Mouse (Mus musculus) ZHBTc4 (cell line): ENCODE results near the gene Serpine1.

Source experiments
- DNase-seq: peaks from one replicate; pipeline ENCODE4 v3.0.0-alpha.2; 2011; ENCODE audit warnings: low read depth, low spot score

Serpine1 gene

DNA sequence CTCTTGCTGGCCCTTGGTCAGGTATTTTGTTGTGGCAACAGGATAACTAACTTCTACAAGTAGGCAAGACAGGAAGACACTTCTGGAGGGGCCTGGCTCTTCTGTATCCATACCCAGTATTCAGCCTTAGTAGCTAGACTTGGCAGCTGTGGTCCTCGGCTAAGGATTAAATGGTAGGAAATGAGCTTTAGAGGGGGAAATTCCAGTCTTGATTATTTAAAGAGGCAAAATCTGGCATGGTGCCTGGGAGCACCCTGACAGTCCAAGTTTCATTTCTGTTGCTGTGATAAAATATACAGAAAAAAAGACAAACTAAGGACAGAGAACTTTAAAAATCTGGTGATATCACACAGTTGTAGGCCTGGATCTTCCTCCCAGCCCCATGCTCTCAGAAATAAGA, 24.0 kb upstream of the Serpine1 start:
- no peak for DNase-seq

DNA sequence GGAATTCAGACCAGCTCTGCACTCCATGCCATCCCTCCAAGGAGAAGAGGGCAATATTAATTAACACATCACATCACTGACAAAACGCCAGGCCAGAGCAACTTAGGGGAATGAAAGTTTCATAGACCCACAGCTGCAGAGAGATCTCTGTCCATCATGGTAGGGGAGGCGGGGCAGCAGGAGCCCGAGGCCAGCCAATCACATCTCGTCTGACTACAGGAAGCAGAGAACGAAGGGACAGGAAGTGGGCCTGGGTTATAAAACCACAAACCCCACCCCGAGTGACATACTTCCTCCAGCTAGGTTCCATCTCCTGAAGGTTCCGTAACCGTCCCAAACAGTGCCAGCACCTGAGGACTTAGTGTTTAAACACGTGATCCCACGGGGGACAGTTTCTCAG, 23.1 kb upstream of the Serpine1 start:
- no peak for DNase-seq

DNA sequence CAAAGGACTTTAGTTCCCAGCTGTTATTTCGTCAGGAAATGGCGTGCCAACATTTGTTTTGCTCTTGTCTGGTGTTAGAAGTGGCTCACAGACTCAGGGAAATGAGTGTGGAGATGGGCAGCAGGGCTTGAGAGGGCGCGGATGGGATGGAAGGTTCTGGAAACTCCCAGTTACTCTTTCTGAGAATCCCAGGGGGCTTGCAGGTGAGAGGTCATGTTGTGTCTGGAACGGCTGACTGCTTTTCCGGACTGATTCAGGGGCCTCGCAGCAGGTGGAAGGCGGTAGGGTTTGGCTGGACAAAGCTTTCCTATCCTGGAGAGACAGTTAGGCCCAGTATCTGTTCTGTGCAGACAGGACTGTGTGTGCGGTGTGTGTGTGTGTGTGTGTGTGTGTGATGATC, 21.7 kb upstream of the Serpine1 start:
- DNase-seq, result no peak

DNA sequence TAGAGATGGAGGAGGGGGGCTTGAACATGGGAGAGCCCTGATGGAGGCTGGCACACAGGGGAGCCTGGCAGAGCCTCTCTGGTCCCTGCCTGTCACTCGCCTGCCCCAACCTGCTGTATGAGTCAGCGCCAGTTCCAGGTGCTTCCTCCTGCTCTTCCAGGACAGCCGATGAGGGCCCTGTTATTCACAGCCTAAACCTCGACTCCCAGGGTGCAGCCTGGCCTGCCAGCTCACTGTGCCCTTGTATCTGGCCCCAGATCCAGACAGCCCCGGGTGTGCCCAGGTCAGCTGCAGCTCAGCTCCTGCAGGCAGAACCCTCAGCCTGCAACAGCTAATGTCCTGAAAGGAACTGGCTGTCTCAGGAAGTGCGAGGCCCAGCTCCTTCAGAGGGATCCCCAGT, 19.5 kb upstream of the Serpine1 start:
- DNase-seq, result no peak

DNA sequence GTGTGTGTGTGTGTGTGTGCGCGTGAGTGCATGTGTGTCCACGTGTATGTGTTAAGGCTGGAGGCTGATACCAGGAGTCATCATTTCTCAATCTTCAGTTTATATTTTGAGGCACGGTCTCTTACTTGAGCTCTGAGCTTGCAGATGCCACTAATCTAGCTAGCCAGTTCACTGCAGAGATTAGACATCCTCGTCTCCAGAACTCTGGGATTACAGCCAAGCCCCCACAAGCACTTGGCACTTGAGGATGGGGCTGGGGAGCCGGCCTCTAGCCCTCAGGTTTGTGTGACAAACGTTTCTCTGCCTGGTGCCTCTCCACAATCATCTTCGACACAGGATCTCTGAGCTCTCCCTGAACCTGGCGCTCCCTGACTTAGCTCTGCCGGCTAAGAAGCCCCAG, 18.8 kb upstream of the Serpine1 start:
- no peak for DNase-seq

DNA sequence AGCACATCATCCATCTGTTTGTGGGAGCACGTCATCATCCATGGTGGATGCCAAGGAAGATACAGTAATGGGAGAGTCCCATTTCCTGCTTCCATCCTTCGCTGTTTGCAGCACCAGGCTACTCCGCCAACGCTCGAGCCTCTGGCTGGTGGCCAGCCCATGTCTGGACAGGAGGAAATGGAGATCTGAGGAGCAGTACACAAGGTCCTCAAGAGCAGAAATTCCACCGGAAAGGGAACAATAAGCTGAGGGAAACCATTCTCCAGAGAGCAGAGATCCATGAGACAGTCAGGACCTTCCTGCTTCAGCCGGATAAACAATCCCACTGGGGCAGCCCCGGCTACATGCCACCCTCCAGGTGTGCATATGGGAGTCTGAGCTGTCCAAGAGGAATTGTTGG, 15.3 kb upstream of the Serpine1 start:
- no peak for DNase-seq

DNA sequence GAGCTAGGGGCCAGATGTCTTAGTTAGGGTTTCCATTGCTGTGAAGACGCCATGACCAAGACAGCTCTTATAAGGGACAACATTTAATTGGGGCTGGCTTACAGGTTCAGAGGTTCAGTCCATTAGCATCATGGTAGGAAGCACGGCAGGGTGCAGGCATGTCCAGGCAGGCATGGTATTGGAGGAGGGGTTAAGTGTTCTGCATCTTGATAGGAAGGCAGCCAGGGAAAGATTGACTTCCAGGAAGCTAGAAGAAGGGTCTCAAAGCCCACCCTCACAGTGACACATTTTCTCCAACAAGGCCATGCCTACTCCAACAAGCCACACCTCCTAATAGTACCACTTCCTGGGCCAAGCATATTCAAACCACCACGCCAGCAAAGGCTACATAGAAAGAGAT, 13.7 kb upstream of the Serpine1 start:
- DNase-seq, result peak; percentile 52

DNA sequence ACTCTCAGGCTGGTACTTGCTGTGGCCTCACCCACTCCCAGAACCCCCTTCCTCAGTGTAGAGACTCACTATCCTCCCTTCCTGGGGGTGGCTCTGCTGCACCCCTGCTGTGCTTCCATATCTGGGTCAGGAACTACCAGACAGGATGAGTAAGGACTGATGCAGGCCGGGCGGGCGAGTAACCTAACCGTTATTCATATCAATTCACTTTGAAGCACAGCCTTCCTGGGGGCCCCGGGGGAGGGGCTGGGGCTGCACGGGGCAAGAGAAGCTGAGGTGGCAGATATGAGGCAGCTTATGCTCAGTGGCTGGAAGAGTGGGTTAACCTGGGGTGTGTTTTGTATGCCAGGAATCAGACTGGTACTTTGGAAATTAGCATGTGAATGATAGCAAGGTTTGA, 13.0 kb upstream of the Serpine1 start:
- DNase-seq, result peak; percentile 19

DNA sequence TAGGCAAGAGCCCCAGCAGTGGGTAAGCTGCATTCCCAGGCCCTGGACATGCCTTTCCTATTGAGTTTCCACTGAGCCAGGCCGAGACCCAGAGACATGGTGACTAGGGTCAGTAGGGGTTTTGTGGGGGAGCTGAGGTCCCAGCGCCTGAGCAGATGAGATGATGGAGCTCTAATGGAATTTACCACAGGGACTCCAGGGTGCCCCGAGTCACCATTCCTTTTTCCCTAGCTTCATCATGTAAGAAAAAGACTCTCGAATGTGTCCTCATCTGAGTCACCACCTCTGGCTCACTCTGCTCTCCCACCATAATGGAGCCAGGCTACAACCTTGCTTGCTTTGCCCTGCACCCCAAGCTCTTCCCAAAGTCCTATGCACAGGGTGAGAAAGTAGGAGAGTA, 11.0 kb upstream of the Serpine1 start:
- DNase-seq, result no peak

DNA sequence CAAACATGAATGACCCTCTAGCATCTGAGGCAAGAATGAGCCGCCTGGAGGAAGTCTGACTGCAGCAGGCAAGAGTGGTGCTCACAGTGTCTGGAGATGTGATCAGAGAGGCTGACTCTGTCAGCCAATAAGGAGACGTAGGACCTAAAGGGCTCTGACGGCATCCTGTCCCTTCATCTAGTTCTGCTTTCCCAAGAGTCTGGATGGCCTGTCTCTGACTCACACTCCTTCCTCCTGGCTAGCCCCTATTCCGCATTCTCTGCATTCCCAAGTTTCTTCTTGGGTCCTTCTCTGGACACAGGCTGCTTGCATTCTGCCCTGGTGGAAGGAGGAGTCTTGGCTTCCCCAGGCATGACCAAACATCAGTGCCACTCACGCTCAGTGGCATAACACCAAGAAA, 7.8 kb upstream of the Serpine1 start:
- DNase-seq, result peak; percentile 42

DNA sequence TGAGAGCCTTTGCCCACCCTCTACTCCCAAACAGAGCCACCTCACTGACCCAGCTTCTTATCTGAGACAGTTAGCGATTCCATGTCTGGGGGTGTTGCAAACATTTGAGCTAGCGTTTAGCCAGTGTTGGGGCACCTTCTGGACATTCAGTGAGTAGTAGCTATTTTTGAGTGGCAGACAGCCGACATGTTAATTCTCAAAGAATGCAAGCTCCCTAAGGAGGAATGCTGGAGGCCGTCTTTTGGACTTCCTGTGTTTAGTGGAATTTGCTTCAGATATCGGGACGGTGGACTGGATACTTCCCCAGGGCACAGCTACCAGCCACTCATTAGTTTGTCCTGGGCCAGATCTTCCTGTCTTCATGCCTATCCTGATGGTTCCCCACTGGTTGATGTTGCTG, 6.5 kb upstream of the Serpine1 start:
- no peak for DNase-seq

DNA sequence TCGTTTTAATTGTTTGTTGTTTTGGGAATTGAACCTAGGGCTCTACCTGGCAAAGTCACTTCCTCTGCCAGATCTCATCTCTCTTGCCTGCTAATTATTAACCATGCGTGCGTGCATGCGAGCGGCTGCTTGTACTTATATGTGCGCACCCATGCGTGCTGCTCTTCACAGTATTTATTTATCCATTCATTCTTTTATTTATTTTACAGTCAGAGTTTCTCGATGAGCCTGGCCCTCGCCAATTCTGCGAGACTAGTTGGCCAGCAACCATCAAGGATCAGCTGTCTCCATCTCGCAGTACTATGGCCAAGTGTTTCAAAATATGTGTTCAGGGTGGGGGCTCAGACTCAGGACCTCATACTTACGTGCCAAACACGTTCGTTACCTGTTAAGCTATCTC, 6.0 kb upstream of the Serpine1 start:
- DNase-seq, result no peak

DNA sequence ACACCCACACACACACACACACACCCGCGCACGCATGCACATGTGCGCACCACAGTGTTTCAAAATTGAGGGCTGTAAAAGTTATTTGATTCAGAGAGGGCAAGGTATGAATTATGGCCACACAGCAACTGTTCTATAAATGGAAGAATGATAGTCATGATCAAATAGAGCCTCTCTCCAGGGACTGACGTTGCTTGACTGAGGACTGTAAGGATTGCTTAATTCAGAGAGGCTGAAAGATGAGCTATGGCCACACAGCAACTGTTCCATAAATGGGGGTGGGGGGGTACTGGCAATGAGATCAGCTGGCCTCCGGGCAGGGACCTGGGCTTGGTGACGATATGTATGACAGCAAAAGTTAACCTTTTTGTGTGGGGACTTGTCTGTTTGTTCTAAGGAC, 5.1 kb upstream of the Serpine1 start:
- no peak for DNase-seq

DNA sequence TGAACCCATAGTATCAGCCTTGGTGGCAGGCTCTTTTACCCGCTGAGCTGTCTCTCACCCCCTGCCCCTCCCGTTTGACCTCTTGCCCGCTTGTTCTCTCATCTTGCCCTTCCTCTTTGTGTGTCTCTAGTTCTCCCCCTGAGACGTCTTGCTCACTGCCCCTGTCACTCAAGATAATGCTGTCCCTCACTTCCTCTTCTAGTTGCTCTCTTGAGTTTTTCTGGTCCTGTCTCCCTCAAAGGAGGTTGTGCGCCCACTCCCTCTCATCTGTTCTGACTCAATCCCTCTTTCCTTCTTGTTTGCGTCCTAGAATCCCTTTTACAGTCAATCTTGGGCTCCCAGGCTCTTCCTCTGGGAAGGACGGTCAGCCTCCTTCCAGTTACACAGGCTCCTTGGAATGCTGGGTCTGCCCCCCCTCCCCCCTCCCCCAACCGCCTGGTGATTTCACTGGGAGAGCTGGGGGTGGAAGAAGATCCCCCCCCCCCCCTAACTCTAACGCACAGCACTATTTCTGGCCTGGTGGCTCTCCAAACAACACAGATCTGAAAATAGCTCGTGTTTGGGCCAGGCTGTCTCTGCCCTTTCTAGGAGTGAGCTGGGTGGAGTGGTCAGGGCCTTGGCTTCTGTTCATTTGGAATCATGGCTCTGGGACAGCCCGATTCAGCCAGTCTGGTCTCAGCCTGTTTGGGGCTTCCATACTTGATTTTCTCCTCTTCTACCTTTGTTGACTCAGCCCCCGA, 4.3 kb upstream of the Serpine1 start:
- DNase-seq, result no peak

DNA sequence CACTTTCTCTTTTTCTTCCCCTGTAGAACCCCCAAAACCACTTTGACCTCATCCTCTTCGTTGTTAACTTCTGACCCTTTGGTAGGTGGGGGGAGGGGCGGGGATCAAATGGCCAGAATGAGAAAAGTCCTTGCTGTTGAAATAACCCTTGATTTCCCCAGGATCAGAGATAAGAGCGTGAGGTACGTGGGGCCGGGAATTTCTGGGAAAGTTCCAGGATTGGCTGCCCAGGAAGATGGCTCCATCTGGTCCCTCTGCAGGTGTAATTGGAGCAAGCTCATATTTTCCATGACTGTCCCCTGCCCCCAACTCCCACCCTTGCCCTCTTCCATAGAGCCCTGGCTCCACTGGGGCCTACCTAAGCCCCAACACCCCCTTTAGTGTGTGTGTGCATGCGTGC, 3.7 kb upstream of the Serpine1 start:
- DNase-seq, result no peak

DNA sequence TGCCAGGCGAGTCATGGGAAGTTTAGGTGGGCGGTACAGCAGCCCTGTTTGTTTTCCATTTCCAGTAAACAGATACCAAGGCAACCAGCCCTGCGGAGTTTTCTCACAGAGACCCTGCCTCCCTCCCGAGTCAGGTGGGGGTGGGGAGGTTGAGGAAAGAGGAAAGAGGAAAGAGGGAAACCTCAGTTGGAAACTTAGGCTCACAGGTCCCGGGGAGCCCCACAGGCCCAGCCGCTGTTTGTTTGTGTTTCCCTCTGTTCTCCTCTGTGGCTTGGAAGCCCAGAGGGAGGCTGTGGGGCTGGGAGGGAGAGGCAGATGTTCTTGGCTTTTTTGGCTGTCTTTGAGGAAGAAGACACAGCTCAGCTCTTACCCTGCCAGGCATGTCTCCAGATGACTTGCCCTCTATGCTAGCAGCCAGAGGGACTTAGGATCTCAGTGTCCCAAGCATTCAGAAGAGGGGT, 2.2 kb upstream of the Serpine1 start:
- peak; percentile 23 for DNase-seq

DNA sequence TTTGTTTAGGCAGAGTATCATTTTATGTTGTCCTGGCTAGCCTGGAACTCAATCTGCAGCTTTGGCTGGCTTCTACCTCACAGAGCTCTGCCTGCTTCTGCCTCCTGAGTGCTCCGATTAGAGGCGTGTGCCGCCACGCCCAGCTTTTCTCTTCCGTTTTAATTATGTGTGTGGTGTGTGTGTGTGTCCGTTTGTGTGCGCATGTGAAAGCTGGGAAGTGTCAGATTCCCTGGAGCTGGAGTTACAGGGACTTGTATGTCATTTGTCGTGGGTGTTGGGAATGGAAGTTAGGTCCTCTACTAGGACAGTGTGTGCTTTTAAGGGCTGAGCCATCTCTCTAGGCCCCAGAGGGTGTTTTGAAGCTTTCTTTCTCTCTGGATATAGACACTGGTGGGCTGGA, 1.1 kb upstream of the Serpine1 start:
- peak; percentile 40 for DNase-seq

DNA sequence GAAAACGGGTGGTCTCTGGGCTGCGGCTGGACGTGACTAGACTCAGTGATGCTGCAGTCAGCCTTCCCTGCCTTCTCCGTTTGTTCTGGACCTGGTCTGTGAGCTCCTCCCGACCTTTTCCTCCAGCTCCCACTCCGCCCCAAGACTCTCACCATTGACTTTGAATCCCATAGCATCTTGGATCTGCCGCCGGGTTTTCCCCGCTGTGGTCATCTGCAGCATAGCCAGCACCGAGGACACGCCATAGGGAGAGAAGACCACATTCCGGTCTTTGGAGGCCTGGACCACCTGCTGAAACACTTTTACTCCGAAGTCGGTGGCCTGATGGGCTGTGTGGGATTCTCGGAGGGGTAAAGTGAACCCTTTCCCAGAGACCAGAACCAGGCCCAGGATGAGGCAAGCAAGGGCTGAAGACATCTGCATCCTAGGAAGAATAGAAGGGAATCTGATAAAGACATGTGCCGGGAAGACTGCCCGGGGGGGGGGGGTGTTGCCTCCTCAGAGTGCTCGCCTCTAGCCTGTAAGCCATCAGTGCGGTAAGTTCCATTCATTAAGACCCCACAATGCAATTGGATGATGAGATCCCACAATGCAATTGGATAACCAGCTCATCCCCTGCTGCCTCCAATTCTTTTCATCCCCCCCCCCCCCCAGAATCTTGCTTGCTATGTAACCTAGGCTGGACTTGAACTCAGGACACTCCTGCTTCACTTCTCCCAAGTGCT, 1.0 kb downstream of the Serpine1 start:
- DNase-seq, result no peak

DNA sequence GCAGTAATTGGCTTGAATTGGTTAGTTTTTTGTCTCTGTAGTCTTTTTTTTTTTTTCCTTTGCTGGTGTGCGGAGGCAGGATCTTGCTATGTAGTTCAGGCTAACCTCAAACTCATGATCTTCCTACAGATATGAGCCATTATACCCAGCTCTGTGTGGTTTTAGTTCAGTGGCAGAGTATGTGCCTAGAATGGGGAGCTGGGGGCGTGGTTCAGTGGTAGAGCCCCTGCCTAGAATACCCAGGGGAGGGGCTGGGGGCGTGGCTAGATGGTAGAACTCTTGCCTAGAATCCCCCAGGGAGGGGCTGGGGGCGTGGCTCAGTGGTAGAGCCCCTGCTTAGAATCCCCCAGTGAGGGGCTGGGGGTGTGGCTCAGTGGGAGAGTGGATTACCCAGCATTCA, 3.4 kb downstream of the Serpine1 start:
- peak; percentile 55 for DNase-seq

DNA sequence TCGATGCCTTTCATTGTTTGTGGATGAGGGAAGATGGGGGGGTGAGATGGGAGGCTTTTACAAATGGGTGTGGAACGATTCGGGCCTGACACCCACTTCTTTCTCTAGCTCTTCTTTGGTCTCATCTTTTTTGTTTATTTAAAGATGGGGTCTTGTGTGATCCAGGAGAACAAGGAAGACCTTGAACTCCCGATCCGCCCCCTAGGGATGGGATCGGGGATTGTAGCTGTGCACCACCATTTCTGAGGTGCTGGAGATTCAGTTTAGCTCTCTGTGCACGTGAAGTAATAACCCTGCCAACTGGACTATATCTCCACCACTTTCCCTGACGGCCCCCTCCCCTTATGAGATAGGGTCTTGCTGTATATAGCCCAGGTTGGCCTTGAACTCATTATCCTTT, 6.1 kb downstream of the Serpine1 start:
- peak; percentile 64 for DNase-seq

DNA sequence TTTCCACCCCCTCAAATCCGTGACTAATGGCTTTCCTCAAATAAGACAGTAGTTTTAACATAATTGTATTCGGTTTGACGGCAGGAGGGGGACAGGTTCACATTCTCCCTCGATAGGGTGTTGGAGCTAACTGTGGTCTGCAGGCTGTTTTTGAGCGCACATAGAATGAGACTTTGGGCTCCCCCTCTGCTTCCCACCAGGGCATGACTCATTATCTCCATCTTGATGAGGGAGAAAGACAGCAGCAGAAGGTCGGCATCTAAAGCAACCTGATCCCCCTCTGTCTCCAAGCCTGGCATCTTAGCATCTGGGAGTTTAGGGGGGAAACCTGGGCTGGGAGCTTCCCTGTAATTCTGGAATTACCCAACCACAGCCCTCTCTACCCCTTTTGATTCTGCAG, 6.6 kb downstream of the Serpine1 start:
- no peak for DNase-seq

DNA sequence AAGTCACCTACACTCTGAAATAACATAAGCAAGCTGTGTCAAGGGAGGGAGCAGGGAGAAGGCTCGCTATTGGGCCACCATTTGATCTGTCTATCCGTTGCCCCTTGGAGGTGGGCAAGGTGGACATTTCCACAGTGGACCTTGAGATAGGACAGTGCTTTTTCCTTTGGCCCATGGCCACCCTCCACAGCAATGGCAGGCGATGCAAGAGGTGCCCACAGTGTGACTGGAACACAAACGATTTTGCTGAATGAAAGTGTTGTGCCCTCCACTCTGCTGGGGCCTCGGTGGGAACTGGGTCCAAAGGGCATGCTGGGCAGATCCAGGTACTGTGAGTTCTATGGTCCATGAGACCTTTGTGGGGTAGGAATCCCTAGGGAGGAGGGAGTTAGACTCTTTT, 9.5 kb downstream of the Serpine1 start:
- DNase-seq, result no peak

DNA sequence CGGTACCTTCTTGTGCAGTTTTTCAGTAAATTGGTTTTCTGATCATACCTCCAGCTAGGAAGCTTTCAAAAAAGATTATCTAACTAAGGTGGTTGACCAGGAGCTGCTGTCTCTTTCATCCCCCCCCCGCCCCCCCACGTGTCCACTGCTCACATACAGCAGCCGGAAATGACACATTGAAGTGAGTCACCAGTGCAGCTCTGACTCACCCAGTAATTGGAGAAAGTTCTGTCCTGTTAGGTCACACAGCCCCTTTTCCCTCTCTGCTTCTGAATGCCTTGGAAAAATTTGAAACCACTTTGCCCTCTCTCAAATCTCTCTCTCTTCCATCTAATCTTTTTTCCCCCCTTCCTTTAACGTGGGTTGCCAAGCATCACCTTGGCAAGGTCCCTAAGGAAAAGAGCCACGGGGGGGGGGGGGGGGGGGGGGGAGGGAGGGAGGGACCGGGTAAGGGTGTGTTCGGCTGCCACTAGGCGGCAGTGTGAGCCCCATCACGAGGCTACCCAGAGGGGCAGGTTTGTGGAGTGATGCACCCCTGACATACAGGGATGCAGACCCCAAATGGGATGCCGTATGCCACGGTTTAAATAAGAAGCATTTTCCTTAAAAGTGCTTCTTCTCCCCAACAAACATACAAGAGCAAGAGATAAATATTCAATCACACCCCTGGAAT, 10.1 kb downstream of the Serpine1 start:
- DNase-seq, result peak; percentile 34
